Mouse (Mus musculus) 416B (cell line): ENCODE measurements around the gene Arhgap44.

Experiments
- DNase-seq: peaks from one replicate; pipeline ENCODE4 v3.0.0; 2011; ENCODE audit warnings: low read depth

Gene Arhgap44

GRCm38 (mm10) chr11:65162767-65163120 lies at the start of gene Arhgap44:
TSS of gene Arhgap44 (minus strand) at chr11:65162961.
- DNase-seq, result no peak

DNA sequence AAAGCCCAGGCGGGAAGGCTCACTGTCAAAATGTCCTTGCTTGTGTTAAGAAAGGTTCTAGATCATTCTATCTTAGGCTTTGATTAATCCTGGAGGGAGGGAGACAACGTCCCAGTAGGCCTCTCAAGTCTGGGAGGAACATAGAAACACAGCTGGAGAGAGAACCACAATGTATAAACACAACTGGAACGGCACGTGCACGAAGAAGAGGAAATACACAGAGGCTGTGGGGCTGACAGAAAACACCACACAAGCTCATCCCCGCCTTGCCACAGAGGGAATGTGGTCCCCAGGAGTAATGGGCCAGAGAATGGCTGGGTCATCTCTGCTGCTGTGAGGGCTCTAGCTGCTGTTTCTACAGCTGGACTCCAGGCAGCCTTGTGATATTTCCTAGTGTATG lies 48.9 kb upstream of the Arhgap44 start:
- DNase-seq, result no peak

GRCm38 (mm10) chr11:65209441-65209840 lies 46.7 kb upstream of the Arhgap44 start:
- no peak for DNase-seq

DNA sequence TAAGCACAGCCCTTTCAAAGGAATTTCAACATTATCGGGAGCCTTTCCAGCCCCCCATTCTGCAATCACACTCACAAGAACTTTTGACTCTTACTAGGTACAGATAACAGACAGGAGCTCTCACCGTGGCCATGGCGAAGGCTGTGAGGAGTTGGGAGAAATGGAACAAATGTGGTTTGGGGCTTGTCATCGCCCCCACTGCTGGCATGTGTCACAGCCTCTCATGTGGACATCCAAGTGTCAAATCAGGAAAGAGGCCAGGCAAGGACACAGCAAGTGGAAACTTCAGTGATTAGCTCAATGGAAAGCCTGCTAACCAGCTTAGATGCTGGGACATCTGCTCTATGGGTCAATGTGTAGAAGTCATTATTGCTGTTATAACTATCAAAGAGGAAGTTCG lies 42.5 kb upstream of the Arhgap44 start:
- DNase-seq, result no peak

DNA sequence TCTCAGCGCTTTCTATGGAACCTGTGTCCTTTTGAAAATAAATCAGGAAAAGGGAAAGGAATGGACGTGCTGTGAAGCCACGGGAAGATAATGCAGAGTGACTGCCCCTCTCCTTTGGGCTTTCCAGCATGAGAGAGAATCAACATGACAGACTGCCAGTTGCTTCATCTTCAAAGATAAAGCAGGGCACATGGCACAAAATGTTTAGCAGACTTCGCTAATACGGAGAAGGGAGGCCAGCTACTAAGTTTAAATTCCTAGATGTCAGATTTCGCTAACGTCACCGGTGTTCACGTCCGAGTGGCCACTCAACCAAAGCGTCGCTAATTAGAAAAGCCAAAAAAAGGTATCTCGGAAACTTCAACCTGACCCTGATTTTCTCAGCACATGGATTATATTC lies 41.9 kb upstream of the Arhgap44 start:
- DNase-seq, result no peak

GRCm38 (mm10) chr11:65203020-65203419 lies 40.3 kb upstream of the Arhgap44 start:
- DNase-seq, result no peak

DNA sequence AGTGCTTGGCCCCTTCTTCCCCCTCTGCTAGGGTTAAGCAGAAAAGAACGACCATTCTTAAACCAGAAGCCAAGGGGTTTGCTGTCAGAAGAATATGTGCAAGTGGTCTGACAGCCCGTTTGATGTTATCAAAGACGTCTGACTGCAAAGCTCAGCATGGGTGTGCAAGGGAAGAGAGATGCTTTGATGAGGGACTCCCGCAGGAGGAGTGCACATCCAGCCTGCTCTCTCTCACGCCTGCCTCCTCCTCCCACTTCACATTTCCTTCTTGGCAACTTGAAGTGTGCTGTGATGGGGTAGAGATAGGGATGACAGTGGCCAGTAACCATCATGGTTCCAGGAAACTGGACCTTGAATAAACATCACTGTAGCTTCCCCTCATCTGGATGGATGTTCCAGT lies 39.5 kb upstream of the Arhgap44 start:
- DNase-seq, result no peak

GRCm38 (mm10) chr11:65198026-65198425 lies 35.3 kb upstream of the Arhgap44 start:
- DNase-seq, result no peak

GRCm38 (mm10) chr11:65197280-65197679 lies 34.5 kb upstream of the Arhgap44 start:
- DNase-seq, result peak; percentile 45

DNA sequence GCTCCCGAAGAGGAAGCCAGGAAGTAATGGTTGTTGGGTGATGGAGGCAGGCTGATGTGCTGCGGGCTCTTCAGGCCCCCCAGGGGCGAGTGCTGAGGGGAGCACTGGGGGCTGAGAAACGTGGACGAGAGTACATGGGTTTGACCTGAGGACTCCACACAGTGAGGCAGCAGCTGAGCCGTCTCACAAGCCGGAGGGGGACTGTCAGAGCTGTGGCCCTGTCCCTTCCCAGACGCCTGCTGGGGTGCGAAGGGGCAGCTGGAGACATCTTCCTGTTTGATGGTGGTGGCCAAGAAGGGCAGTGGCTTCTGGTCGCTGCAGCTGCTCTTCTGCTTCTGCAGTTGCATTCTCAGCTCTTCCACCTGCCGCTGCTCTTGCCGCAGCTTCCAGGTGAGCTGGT lies 24.2 kb upstream of the Arhgap44 start:
- no peak for DNase-seq

DNA sequence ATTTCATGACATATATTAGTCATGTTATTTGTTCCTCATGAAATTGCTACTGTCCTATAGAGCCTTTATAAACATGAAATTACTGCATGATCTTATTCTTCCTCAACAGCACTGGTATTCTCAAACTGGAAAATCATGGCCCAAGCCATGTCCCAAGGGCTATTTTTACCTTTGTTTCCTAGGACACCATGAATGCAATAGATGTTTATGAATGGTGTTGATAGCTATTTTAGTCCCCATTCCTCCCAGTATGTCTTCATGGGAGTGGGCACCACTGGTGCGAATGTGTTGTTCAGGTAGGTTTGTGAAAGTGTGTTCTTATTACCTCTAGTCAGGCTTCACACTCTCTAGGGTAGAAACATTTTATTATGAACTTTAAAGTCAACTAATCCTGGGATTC lies 22.4 kb upstream of the Arhgap44 start:
- no peak for DNase-seq

GRCm38 (mm10) chr11:65170121-65170750 lies 7.5 kb upstream of the Arhgap44 start:
- no peak for DNase-seq

DNA sequence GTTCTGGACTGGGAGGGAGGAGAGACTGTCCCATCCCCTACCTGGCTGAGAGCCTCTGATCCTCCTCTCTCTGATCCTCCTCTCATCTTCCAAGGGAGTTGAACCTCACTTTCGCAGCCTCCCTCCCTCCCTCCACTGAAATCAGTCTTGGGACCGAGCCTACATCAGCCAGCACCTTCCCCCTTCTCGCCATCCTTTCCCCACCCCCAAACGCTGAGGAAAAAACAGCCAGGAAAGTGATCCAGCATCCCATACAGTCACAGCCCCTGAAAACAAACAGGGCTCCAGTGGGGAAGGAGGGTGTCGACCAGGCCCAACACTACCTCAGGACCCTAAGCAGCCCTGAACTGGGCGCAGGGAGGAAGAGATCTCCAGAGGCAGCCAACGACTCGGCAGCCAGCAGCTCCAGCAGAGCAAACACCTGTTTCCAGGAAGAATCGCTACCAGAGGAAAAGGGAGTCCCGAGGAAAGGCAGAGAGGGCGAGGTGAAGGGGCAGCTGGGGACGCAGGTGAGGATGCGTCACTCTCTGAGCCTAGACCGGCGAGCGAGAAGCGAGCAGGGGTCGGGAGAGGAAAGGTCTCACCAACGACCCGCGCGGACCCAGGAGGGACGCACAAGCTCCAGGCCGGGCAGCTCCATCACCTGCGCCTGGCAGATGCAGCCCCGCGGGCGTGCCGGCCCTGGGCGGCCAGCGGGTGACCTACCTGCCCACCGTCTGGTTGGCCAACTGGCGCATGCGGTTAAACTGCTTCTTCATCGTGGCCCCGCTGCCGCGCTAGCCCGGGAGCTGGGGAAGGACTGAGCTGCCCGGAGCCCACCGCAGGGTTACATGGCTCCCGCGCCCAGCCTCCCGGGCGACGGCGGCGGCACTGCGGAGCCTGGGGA lies 637 bp downstream of the Arhgap44 start:
- DNase-seq, result no peak

GRCm38 (mm10) chr11:65160991-65161880 lies 1.5 kb downstream of the Arhgap44 start:
- no peak for DNase-seq

GRCm38 (mm10) chr11:65159791-65160190 lies 3.0 kb downstream of the Arhgap44 start, which contains the start of gene 1700086D15Rik:
TSS of gene 1700086D15Rik (minus strand) at chr11:65159891.
- no peak for DNase-seq

DNA sequence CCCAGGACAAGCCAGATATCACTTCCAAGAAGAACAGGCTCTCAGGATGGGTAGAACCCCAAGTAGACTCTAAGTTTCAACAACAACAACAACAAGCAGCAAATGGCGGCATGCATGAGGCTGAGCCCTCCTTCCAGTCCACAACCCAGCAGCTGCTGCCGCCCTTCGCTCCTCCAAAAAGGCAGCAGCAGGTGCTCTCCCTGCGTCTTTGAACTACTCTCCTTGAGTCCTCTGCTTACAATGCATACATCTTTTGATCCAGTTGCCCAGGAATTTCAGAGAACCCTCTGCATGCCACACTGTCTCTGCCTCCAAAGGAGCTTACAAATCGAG lies 4.1 kb downstream of the Arhgap44 start:
- DNase-seq, result no peak

DNA sequence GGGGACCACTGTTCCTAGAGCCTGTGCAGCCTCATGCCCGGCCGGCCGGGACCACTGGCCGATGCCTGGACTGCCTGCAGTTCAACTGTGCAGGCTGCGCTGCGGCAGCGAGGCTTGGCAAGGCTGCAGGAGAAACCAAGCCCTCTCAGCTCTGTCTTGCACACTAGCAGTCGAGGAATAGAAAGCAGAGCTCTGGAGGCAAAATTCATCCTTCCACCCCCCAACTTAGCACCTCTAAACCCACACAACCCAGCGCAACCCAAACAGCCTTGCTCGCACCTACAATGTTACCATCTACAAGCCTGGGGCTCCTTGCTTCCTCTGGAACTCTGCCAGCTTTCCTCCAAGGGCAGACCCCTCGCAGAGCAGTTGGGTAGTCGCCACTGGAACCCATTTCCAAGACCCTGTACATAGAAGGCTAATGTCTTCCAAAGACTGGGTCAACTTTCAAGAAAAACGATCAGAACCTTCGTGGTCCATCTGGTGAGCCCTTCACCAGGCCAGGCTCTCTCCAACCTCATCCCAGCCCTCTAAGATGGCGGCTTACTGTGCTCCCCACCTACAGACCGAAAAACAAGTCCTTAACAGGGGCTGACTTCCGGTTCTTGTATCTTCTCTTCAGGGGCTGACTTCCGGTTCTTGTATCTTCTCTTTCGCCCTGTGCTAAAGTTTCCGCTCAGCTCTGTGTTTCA lies 4.6 kb downstream of the Arhgap44 start:
- DNase-seq, result no peak

- DNase-seq, result no peak
Observed at GRCm38 (mm10) chr11:65153006-65153405, 9.8 kb downstream of the Arhgap44 start.

- no peak for DNase-seq
Observed at GRCm38 (mm10) chr11:65148441-65148840, 14.3 kb downstream of the Arhgap44 start.

GRCm38 (mm10) chr11:65142838-65143417 lies 19.8 kb downstream of the Arhgap44 start:
- DNase-seq, result no peak

- DNase-seq, result no peak
Observed at GRCm38 (mm10) chr11:65139030-65139429, 23.7 kb downstream of the Arhgap44 start.
